Mouse (Mus musculus): Measurements from ENCODE around the gene Tbrg4. TPM values are rescaled to one million over a fixed set of nuclear protein-coding genes. Genes with fewer than 3 reads are reported as not detected.

Gene Tbrg4
- polyA plus RNA-seq, 1 experiment from 2014 or later = 25.7 TPM

GRCm38 (mm10) chr11:6604604-6604936 is 21.3 kb downstream of the Tbrg4 start:
- no peak for ATAC-seq (ENCODE audit: low FRiP score)
- peak overlapping the region; percentile 75 for H3K4me3 ChIP-seq (replicated peaks; ENCODE audit: low read length)
- no peaks in the 10 kb centered on the region for H3K9me3 ChIP-seq (ENCODE audit: control insufficient read depth, low read length)
- peak overlapping the region; percentile 94 for H3K9ac ChIP-seq
- DNase-seq (ENCODE audit: low spot score) = no peak
- peaks cover 51% of the 10 kb centered on the region for H3K4me1 ChIP-seq (replicated peaks; ENCODE audit: control insufficient read depth, insufficient read depth, low read length)
- H3K36me3 ChIP-seq (replicated peaks; ENCODE audit: control insufficient read depth, insufficient read depth) = peaks cover 33% of the 10 kb centered on the region
- H3K27me3 ChIP-seq (ENCODE audit: control insufficient read depth, insufficient read depth, low read length) = no peaks in the 10 kb centered on the region
- H3K4me2 ChIP-seq (replicated peaks) = peak overlapping the region; percentile 95
- peak overlapping the region; percentile 98 for H3K27ac ChIP-seq

- peak overlapping the region; percentile 98 for H3K27ac ChIP-seq
- ATAC-seq (ENCODE audit: low FRiP score) (peak; percentile 47; the same call in 1 of the 2 replicates), DNase-seq (ENCODE audit: low spot score) (peak; percentile 75)
- peaks cover 33% of the 10 kb centered on the region for H3K36me3 ChIP-seq (replicated peaks; ENCODE audit: control insufficient read depth, insufficient read depth)
- peaks cover 56% of the 10 kb centered on the region for H3K4me1 ChIP-seq (replicated peaks; ENCODE audit: control insufficient read depth, insufficient read depth, low read length)
- WGBS = 12% methylated on average over 12 of the region's 12 CpGs
- H3K27me3 ChIP-seq (ENCODE audit: control insufficient read depth, insufficient read depth, low read length) = no peaks in the 10 kb centered on the region
- H3K4me3 ChIP-seq (replicated peaks; ENCODE audit: low read length) = peak overlapping the region; percentile 75
- H3K9me3 ChIP-seq (ENCODE audit: control insufficient read depth, low read length) = no peaks in the 10 kb centered on the region
- H3K4me2 ChIP-seq (replicated peaks) = peak overlapping the region; percentile 95
- H3K9ac ChIP-seq = peak overlapping the region; percentile 94
These were observed 21.8 kb downstream of the Tbrg4 start for GRCm38 (mm10) chr11:6603887-6604603.

GRCm38 (mm10) chr11:6603224-6603623 is 22.6 kb downstream of the Tbrg4 start:
- no peak for ATAC-seq (ENCODE audit: low FRiP score)
- no peaks in the 10 kb centered on the region for H3K9me3 ChIP-seq (ENCODE audit: control insufficient read depth, low read length)
- H3K27me3 ChIP-seq (ENCODE audit: control insufficient read depth, insufficient read depth, low read length) = no peaks in the 10 kb centered on the region
- peak overlapping the region; percentile 75 for H3K4me3 ChIP-seq (replicated peaks; ENCODE audit: low read length)
- peak overlapping the region; percentile 98 for H3K27ac ChIP-seq
- peak overlapping the region; percentile 95 for H3K4me2 ChIP-seq (replicated peaks)
- 72% methylated on average over 9 of the region's 9 CpGs for WGBS
- peaks cover 65% of the 10 kb centered on the region for H3K4me1 ChIP-seq (replicated peaks; ENCODE audit: control insufficient read depth, insufficient read depth, low read length)
- peaks cover 34% of the 10 kb centered on the region for H3K36me3 ChIP-seq (replicated peaks; ENCODE audit: control insufficient read depth, insufficient read depth)
- no peak for DNase-seq (ENCODE audit: low spot score)
- H3K9ac ChIP-seq = peak overlapping the region; percentile 94

GRCm38 (mm10) chr11:6602662-6603061 is 23.2 kb downstream of the Tbrg4 start:
- 84% methylated on average over 9 of the region's 9 CpGs for WGBS
- H3K4me3 ChIP-seq (replicated peaks; ENCODE audit: low read length) = 0 out of 2 replicates have a peak overlapping the region, but pooled peaks have one; percentile 75

GRCm38 (mm10) chr11:6601649-6602480 is 24.0 kb downstream of the Tbrg4 start:
- no peak for ATAC-seq (ENCODE audit: low FRiP score)
- Histone ChIP-seq H3K27ac (no peak overlapping the region), H3K36me3 (replicated peaks; ENCODE audit: control insufficient read depth, insufficient read depth) (peaks cover 48% of the 10 kb centered on the region), H3K4me1 (replicated peaks; ENCODE audit: control insufficient read depth, insufficient read depth, low read length) (peaks cover 64% of the 10 kb centered on the region), H3K4me3 (replicated peaks; ENCODE audit: low read length) (no peak overlapping the region), H3K27me3 (ENCODE audit: control insufficient read depth, insufficient read depth, low read length) (no peaks in the 10 kb centered on the region), H3K9me3 (ENCODE audit: control insufficient read depth, low read length) (no peaks in the 10 kb centered on the region), H3K9ac (no peak overlapping the region), H3K4me2 (replicated peaks) (peak overlapping the region; percentile 95; the same call in 1 of the 2 replicates)
- DNase-seq (ENCODE audit: low spot score) = no peak
- 80% methylated on average over 20 of the region's 20 CpGs for whole genome bisulfite sequencing

More at GRCm38 (mm10) chr11:6602662-6603061, 23.2 kb downstream of the Tbrg4 start:
- H3K4me2 ChIP-seq (replicated peaks) = peak overlapping the region; percentile 95
- peaks cover 40% of the 10 kb centered on the region for H3K36me3 ChIP-seq (replicated peaks; ENCODE audit: control insufficient read depth, insufficient read depth)
- H3K9me3 ChIP-seq (ENCODE audit: control insufficient read depth, low read length) = no peaks in the 10 kb centered on the region
- H3K27me3 ChIP-seq (ENCODE audit: control insufficient read depth, insufficient read depth, low read length) = no peaks in the 10 kb centered on the region
- ATAC-seq (ENCODE audit: low FRiP score) = no peak
- H3K4me1 ChIP-seq (replicated peaks; ENCODE audit: control insufficient read depth, insufficient read depth, low read length) = peaks cover 68% of the 10 kb centered on the region
- H3K9ac ChIP-seq = peak overlapping the region; percentile 94; the same call in 1 of the 2 replicates
- no peak for DNase-seq (ENCODE audit: low spot score)
- no peak overlapping the region for H3K27ac ChIP-seq

- H3K9me3 ChIP-seq (ENCODE audit: control insufficient read depth, low read length) = no peaks in the 10 kb centered on the region
- WGBS = 91% methylated on average over 8 of the region's 8 CpGs
- no peak overlapping the region for H3K4me3 ChIP-seq (replicated peaks; ENCODE audit: low read length)
- H3K9ac ChIP-seq = no peak overlapping the region
- H3K27ac ChIP-seq = peak overlapping the region; percentile 78; the same call in 1 of the 2 replicates
- ATAC-seq (ENCODE audit: low FRiP score) (no peak), DNase-seq (ENCODE audit: low spot score) (no peak)
- H3K36me3 ChIP-seq (replicated peaks; ENCODE audit: control insufficient read depth, insufficient read depth) = peaks cover 62% of the 10 kb centered on the region
- no peak overlapping the region for H3K4me2 ChIP-seq (replicated peaks)
- no peaks in the 10 kb centered on the region for H3K27me3 ChIP-seq (ENCODE audit: control insufficient read depth, insufficient read depth, low read length)
- H3K4me1 ChIP-seq (replicated peaks; ENCODE audit: control insufficient read depth, insufficient read depth, low read length) = peaks cover 56% of the 10 kb centered on the region
These were observed 25.5 kb downstream of the Tbrg4 start for GRCm38 (mm10) chr11:6600284-6600944.

- peaks cover 56% of the 10 kb centered on the region for H3K4me1 ChIP-seq (replicated peaks; ENCODE audit: control insufficient read depth, insufficient read depth, low read length)
- H3K9ac ChIP-seq = peak overlapping the region; percentile 60; the same call in 1 of the 2 replicates
- H3K27ac ChIP-seq = peak overlapping the region; percentile 78
- no peaks in the 10 kb centered on the region for H3K9me3 ChIP-seq (ENCODE audit: control insufficient read depth, low read length)
- H3K4me2 ChIP-seq (replicated peaks) = peak overlapping the region; percentile 55
- DNase-seq (ENCODE audit: low spot score) = peak; percentile 27
- no peak overlapping the region for H3K4me3 ChIP-seq (replicated peaks; ENCODE audit: low read length)
- no peaks in the 10 kb centered on the region for H3K27me3 ChIP-seq (ENCODE audit: control insufficient read depth, insufficient read depth, low read length)
- peaks cover 68% of the 10 kb centered on the region for H3K36me3 ChIP-seq (replicated peaks; ENCODE audit: control insufficient read depth, insufficient read depth)
- 75% methylated on average over 6 of the region's 6 CpGs for WGBS
- peak; percentile 5; the same call in 1 of the 2 replicates for ATAC-seq (ENCODE audit: low FRiP score)
These were observed 26.0 kb downstream of the Tbrg4 start for GRCm38 (mm10) chr11:6599831-6600230.

- H3K4me3 ChIP-seq (replicated peaks; ENCODE audit: low read length) = peak overlapping the region; percentile 20
These were observed 26.7 kb downstream of the Tbrg4 start for GRCm38 (mm10) chr11:6599011-6599681.

More at GRCm38 (mm10) chr11:6599011-6599681, 26.7 kb downstream of the Tbrg4 start:
- Histone ChIP-seq H3K27me3 (ENCODE audit: control insufficient read depth, insufficient read depth, low read length) (no peaks in the 10 kb centered on the region), H3K4me1 (replicated peaks; ENCODE audit: control insufficient read depth, insufficient read depth, low read length) (peaks cover 52% of the 10 kb centered on the region), H3K9me3 (ENCODE audit: control insufficient read depth, low read length) (no peaks in the 10 kb centered on the region), H3K4me2 (replicated peaks) (peak overlapping the region; percentile 55), H3K36me3 (replicated peaks; ENCODE audit: control insufficient read depth, insufficient read depth) (peaks cover 75% of the 10 kb centered on the region), H3K9ac (peak overlapping the region; percentile 60), H3K27ac (peak overlapping the region; percentile 78)
- peak; percentile 28 for DNase-seq (ENCODE audit: low spot score)
- peak; percentile 27 for ATAC-seq (ENCODE audit: low FRiP score)
- WGBS = 9% methylated on average over 27 of the region's 27 CpGs

All from hindbrain, embryonic 14.5 days (tissue).